Comparison of ENCODE assay signal across 16 mouse cellular contexts in the genomic region with DNA sequence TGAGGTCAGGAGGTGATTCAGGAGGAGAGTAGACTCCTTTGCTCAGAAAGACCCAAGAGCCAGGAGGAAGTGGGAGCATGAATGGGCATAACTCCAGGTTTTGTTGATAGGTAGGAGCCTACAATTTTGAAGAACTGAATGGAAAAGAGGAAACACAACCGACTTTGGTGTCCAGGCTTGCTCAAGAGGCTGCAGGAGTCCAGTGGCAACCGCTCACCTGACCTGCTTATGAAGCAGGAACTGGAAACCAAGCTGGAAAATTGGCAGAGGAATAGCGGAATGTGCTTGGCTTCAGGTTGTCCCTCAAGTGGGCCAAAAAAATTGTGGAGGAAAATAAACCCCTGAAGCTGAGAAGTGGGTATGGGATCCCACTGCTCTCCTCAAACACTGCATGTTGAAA.
DNase-seq lines count a peak whose midpoint lies in the region; ATAC-seq lines count a peak whose summit lies in the region.
"Had no signal": no experiment of that assay in that cellular context is flagged by ENCODE, and none has a peak within 500 bp of the region (broad histone marks: within the 10 kb centered on the region; RNA-seq: fewer than 3 reads in every experiment).

No protein-coding gene starts in this region.

- ATAC-seq in megakaryocyte, adult 5-6 weeks (ENCODE audit: poor library complexity, severe bottlenecking): peak; percentile 60; the same call in 1 of the 2 replicates
- ATAC-seq: forebrain, embryonic 14.5 days; inflammation-experienced regulatory T-cells, adult 6 months had no signal

- peak; percentile 85 for DNase-seq in heart, adult 11 months
- DNase-seq in heart, postnatal 10 days: no peak
- peak; percentile 62 to 77 for DNase-seq in cerebellum, adult 18-20 months
- DNase-seq in cerebellum, adult 9-11 months: peak; percentile 82
- DNase-seq in thymus, postnatal 36 days: no peak
- DNase-seq in right cerebral cortex, postnatal 14 days: no peak
- DNase-seq: adrenal gland, adult 2 months; heart, postnatal 14 days; kidney, adult 2 months; kidney, postnatal 10 days; lung, postnatal 10 days; retina, postnatal 1 day; right cerebral cortex, postnatal 4 days had no signal

- intact Hi-C loops in heart, postnatal 10 days (cut with DNase I): no loop called here

Comparison
In these comparisons a context has a peak if more than half of its experiments do, and no peak if none do; other contexts are left out.
1. DNase-seq: peak in heart, adult 11 months (single experiment), cerebellum, adult 18-20 months (2 of 2) and cerebellum, adult 9-11 months (single experiment); none in heart, postnatal 10 days (0 of 2), thymus, postnatal 36 days (0 of 2) and right cerebral cortex, postnatal 14 days (single experiment).